Mouse (Mus musculus) kidney, postnatal 0 days (tissue): ENCODE results near the gene Cfap43. TPM values are rescaled to one million over a fixed set of nuclear protein-coding genes. Genes with fewer than 3 reads are reported as not detected.

Source experiments
- ATAC-seq: fragments of 200-750 bp; cut with Nextera tagmentation; replicated peaks from 2 replicates; pipeline ENCODE4 v1.8.0; 2017; ENCODE audit warnings: low read depth, moderate number of reproducible peaks, moderate TSS enrichment, moderate library complexity; ENCODE audit not compliant: low FRiP score
- DNase-seq: peaks from one replicate; pipeline ENCODE4 v3.0.0-alpha.2; 2016; ENCODE audit warnings: low spot score
- H3K27ac ChIP-seq: fragments of 300-500 bp; sonication (generic); 2 replicates; pipeline ENCODE4 v1.5.1; 2014; ENCODE audit warnings: mild to moderate bottlenecking
- H3K27me3 ChIP-seq: fragments of 300-500 bp; sonication (generic); 2 replicates; pipeline ENCODE4 v1.6.1; 2014; ENCODE audit warnings: low read length, mixed read lengths; ENCODE audit not compliant: insufficient read depth
- H3K36me3 ChIP-seq: fragments of 300-500 bp; sonication (generic); 2 replicates; pipeline ENCODE4 v1.6.1; 2014; ENCODE audit warnings: low read length, mixed read lengths; ENCODE audit not compliant: insufficient read depth
- H3K4me1 ChIP-seq: fragments of 300-500 bp; sonication (generic); replicated peaks from 2 replicates; pipeline ENCODE4 v1.6.1; 2014; ENCODE audit warnings: antibody characterized with exemption, low read length, mixed read lengths; ENCODE audit not compliant: insufficient read depth
- H3K4me2 ChIP-seq: fragments of 300-500 bp; sonication (generic); 2 replicates; pipeline ENCODE4 v1.6.1; 2014; ENCODE audit warnings: mild to moderate bottlenecking, low read length, moderate library complexity, mixed read lengths
- H3K4me3 ChIP-seq: fragments of 300-500 bp; sonication (generic); replicated peaks from 2 replicates; pipeline ENCODE4 v1.5.1; 2014; ENCODE audit warnings: low read depth, low read length
- H3K9ac ChIP-seq: fragments of 300-500 bp; sonication (generic); 2 replicates; pipeline ENCODE4 v1.6.1; 2014; ENCODE audit warnings: low read depth, low read length
- H3K9me3 ChIP-seq: fragments of 300-500 bp; sonication (generic); replicated peaks from 2 replicates; pipeline ENCODE4 v1.6.1; 2016; ENCODE audit warnings: low read length, inconsistent platforms, mixed read lengths
- CTCF ChIP-seq: IDR thresholded peaks from 2 replicates; pipeline ENCODE4 v1.5.1; 2016; ENCODE audit warnings: antibody characterized with exemption, low read depth, mild to moderate bottlenecking, moderate library complexity
- WGBS: fragments of 180-500 bp; shearing (Covaris S2); extraction: QIAGEN DNeasy Blood & Tissue Kit; methylation state at CpG from one replicate; pipeline ENCODE4 v1.1.7; 2014; 5-methylcytosine and 5-hydroxymethylcytosine counted together
- polyA plus RNA-seq: library from polyadenylated mRNA; unstranded; fragments of >200 nt; fragmentation: Nextera tagmentation; extraction: Ambion mirVana; gene quantifications from 2 replicates; pipeline ENCODE4 v1.2.1, GENCODE M21; 2015

Gene Cfap43
- polyA plus RNA-seq, 1 experiment from 2014 or later: 0.16 TPM

GRCm38 (mm10) chr19:47824026-47824425 is 95.1 kb downstream of the Cfap43 start:
- 79% methylated on average over 5 of the region's 5 CpGs for WGBS
- DNase-seq (no peak), ATAC-seq (no peak)
- Histone ChIP-seq H3K4me1 (no peaks in the 10 kb centered on the region), H3K4me3 (no peak overlapping the region), H3K36me3 (no peaks in the 10 kb centered on the region), H3K9me3 (no peaks in the 10 kb centered on the region), H3K27me3 (no peaks in the 10 kb centered on the region), H3K27ac (no peak overlapping the region), H3K9ac (no peak overlapping the region), H3K4me2 (no peak overlapping the region)
- TF ChIP-seq CTCF: no peak

DNA sequence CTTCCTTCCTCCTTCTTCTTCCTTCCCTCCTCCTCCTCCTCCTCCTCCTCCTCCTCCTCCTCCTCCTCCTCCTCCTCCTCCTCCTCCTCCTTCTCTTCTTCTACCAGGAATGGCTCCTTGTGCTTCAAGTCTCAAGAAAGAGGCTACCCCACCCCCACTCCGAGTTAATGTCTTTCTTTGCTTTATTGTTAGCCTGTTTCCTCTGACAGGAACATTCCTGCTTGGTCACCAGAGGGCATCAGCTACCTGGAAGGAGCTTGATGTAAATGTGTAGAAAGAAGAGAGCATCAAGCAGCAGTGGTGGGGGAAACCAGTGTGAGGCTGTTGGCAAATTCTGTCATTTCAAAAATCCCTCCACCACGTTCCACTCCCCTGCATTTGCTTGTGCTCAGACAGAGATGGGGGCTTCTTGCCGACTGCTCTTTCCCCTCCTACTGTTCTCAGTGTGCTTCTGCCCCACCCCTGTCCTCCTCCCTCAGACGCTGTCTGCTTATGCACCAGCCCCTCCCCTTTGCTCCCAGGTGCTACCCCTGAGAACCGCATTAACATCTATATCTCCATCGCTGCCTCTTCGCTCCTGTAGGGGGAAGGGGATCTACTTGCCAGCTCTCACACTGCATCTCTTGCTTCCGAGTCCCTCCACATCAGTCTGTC is 96.8 kb downstream of the Cfap43 start:
- Histone ChIP-seq H3K4me2 (no peak overlapping the region), H3K4me3 (no peak overlapping the region), H3K27ac (no peak overlapping the region), H3K36me3 (no peaks in the 10 kb centered on the region), H3K9ac (no peak overlapping the region), H3K27me3 (no peaks in the 10 kb centered on the region), H3K4me1 (no peaks in the 10 kb centered on the region), H3K9me3 (no peaks in the 10 kb centered on the region)
- ATAC-seq: no peak
- 20% methylated on average over 8 of the region's 8 CpGs for WGBS
- DNase-seq: peak; percentile 49
- TF ChIP-seq CTCF: peak; percentile 60

DNA sequence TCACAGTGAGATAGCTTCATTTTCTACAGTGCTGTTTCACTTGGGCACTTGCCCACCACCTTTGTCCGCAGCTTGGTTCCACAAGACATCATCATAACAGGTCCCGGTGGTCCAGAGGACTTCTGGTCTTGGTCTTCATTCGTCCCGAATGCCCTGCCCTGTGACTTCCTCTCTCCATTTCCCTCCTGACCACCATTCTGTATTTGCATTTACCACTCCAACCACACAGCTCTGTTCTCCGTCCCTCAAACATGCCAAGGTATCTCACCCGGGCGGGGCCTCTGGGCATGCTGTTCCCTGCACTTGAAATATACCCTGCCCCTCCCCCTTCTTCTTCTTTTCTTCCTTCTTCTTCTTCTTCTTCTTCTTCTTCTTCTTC is 97.6 kb downstream of the Cfap43 start:
- Histone ChIP-seq H3K4me2 (no peak overlapping the region), H3K27ac (no peak overlapping the region), H3K36me3 (no peaks in the 10 kb centered on the region), H3K4me3 (no peak overlapping the region), H3K27me3 (no peaks in the 10 kb centered on the region), H3K9me3 (no peaks in the 10 kb centered on the region), H3K9ac (no peak overlapping the region), H3K4me1 (no peaks in the 10 kb centered on the region)
- ATAC-seq (no peak), DNase-seq (no peak)
- no peak for TF ChIP-seq CTCF
- WGBS: 56% methylated on average over 7 of the region's 7 CpGs

- ATAC-seq: no peak
- H3K4me1 ChIP-seq: no peaks in the 10 kb centered on the region
- DNase-seq: peak; percentile 79
- H3K4me2 ChIP-seq: no peak overlapping the region
- no peak overlapping the region for H3K9ac ChIP-seq
- H3K4me3 ChIP-seq: no peak overlapping the region
- H3K27me3 ChIP-seq: no peaks in the 10 kb centered on the region
- H3K9me3 ChIP-seq: no peaks in the 10 kb centered on the region
- TF ChIP-seq CTCF: peak; percentile 73
- no peak overlapping the region for H3K27ac ChIP-seq
- 20% methylated on average over 9 of the region's 9 CpGs for WGBS
- no peaks in the 10 kb centered on the region for H3K36me3 ChIP-seq
Observed at GRCm38 (mm10) chr19:47820832-47821493, 98.1 kb downstream of the Cfap43 start.

DNA sequence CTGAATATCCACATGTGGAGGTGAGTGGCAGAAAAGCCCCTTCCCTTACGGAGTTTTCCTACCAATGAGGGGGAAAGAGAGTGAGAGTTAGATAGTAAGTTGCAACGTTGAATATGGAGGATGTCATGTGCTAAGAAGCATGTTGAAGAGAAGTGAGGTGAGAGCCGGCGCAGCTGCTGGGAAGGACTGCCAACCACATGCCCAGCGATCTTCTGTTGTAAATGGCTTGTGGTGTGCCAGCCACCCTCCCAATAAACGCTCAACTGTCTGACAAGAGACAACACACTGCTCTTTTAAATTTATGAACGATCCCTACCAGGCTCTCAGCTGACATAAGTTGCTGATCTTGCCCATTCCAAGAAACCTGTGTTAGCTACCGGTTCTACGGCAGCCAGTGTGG is 101.4 kb downstream of the Cfap43 start:
- H3K4me2 ChIP-seq: no peak overlapping the region
- no peaks in the 10 kb centered on the region for H3K9me3 ChIP-seq
- H3K4me1 ChIP-seq: no peaks in the 10 kb centered on the region
- TF ChIP-seq CTCF: no peak
- ATAC-seq (no peak), DNase-seq (no peak)
- 77% methylated on average over 9 of the region's 9 CpGs for WGBS
- no peak overlapping the region for H3K4me3 ChIP-seq
- no peak overlapping the region for H3K27ac ChIP-seq
- no peaks in the 10 kb centered on the region for H3K27me3 ChIP-seq
- H3K36me3 ChIP-seq: no peaks in the 10 kb centered on the region
- H3K9ac ChIP-seq: no peak overlapping the region

DNA sequence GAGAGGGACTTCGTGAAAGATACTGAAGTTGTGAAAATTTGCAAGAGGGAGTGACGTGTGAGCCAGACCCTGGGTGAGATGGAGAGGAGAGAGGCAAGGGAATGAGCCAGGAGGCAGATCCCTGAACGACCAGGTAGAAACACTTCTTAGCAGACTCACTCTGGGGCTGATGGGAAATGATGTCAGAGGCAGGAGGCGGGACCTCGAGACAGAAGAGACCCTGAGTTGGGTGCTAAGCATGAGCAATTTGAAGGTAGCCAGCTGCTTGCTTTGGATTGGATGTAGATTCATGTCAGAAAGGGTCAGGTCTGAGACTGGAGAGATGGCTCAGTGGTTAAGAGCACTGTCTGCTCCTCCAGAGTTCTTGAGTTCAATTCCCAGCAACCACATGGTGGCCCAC is 104.4 kb downstream of the Cfap43 start:
- ATAC-seq (no peak), DNase-seq (no peak)
- 86% methylated on average over 5 of the region's 5 CpGs for WGBS
- Histone ChIP-seq H3K9me3 (no peaks in the 10 kb centered on the region), H3K9ac (no peak overlapping the region), H3K36me3 (no peaks in the 10 kb centered on the region), H3K4me3 (no peak overlapping the region), H3K27ac (no peak overlapping the region), H3K4me1 (no peaks in the 10 kb centered on the region), H3K4me2 (no peak overlapping the region), H3K27me3 (no peaks in the 10 kb centered on the region)
- no peak for TF ChIP-seq CTCF
